Mouse (Mus musculus) kidney, adult 8-10 months (tissue): ENCODE measurements at regions not wholly inside any gene's neighbourhood (a gene's known extent, or its start where the extent isn't known, plus 50 kb on each side); places are given as distances from the start of the nearest gene placed in this dataset.
A peak's percentile ranks its signal among the peaks of the same experiment; 100 is the strongest.

Experiments
- DNase-seq, 2 experiments: peaks; one replicate each; pipeline ENCODE4 v3.0.0; 2022

DNA sequence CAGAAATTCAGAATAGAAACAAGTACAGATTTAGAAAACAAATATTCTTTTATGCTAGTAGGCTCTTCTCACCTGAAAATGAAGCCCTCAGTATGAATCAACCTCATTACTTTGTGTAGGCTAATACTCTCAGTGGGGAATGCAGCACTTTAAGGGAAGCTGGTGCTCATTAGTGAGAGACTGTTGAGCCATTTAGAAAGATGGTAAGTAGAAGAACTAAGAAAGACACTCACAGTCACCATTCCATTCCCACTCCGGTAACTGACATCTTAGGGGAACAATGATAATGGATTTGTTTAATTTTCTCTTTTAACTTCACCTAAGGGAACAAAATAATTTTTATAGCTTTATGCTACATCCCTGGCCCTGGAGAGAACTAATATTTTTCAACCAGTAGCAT is 648.0 kb upstream of the Nova1 start:
- DNase-seq: no peak

DNA sequence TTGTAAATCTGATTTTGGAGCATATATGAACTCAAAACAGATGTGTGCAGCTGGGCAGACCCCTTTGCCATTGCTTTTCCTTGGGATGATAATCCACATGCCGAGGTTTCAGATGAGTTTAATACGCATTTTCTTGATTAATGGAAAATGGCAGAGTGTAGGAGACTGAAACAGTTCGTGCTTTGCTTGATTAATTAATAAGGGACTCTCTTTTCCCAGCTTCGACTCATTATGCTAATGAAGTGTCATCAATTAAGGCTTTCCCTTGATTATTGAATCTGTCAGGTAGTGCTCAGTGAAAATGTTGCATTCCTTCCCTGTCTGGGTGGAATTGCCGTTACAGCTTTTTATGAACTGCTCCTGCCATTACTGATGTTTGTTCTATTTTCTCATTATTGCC is 647.2 kb upstream of the Nova1 start:
- no peak for DNase-seq

DNA sequence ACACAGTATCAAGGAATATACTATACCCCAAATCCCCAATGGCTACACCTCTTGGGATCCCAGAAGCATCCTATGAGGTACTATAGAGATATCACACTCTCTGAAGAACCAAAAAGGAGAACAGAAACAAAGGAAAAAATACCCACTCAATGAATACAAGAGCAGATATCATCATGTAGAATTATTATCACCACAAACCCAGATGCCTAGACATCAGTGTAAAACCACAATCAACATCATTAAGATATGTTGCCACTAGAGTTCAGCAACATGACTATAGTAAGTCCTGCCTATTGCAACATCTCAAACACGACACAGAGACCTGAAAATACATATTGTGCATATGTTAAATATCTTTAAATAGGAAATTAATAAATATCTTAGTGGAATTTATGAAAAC is 612.9 kb upstream of the Nova1 start:
- no peak for DNase-seq

DNA sequence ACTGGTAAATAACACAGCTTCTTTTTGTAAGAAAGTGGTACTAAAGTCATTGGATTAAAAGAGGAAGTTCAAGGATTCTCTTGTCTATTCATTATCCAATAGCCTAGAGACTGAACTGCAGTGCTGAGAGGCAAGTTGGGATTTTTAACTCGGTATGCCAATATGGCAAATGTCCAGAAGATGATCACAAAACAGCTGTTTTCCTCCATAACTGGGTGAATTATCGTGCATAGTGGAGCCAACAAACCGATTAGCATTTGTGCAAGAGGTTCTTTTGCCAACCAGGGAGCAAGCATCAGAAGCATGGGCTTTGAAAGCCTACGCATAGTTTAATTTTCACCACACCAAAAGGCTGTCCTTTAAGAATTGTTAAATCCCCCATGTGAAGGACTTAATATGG is 593.5 kb upstream of the Nova1 start:
- no peak for DNase-seq

DNA sequence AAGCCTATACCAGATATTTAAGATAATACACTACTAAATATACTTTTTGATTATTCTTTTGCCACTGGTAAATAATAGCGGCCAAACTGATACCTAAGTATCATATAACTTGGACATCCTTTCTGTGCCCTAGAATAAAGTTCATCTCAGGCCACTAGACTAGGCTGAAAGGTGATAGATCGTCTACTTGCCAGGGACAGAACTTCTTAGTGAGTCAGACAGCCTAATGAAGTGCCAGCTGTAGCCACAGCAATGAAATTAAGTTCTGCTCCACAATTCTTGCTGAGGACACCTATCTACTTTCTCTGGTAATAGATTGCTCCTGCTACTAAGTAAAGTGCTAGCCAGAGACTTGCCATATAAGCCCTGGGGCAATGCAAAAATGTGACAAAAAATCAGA is 587.8 kb upstream of the Nova1 start:
- no peak for DNase-seq

DNA sequence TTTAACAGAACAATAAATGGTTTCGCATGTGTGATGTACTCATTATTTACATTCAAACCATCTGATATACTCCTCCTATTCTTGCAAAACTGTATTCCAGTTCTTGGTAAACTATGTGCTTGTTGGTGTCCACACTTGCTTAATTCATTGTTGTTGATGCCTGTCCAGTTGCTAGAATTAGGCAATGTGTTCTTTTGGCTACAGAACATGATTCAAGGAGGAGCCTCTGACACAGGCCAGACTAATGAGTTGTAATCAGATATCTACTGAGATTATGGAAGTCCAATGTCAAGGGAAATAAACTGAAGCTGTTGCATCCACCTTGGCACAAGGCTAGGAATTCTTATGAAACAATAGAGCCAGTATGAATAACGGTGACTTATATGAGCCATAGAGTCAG is 587.4 kb upstream of the Nova1 start:
- no peak for DNase-seq

DNA sequence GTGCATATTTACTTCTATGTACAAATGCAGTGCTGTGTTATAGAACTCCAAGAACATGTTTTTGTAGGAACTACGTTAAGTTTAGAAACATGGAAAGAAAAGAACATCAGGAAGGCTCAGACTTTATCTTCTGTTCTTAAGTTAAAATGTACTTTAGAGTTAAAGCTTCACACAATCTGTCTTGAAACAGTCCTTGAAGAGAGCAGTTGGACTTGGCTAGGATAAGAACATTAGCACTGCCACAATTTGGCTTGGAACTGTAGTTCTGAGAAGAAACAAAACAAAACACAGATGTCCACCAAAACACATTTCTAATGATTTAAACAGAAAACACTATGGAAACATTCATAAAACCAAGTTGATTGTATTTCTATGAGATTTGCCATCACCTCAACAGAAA is 564.5 kb upstream of the Nova1 start:
- DNase-seq: no peak

DNA sequence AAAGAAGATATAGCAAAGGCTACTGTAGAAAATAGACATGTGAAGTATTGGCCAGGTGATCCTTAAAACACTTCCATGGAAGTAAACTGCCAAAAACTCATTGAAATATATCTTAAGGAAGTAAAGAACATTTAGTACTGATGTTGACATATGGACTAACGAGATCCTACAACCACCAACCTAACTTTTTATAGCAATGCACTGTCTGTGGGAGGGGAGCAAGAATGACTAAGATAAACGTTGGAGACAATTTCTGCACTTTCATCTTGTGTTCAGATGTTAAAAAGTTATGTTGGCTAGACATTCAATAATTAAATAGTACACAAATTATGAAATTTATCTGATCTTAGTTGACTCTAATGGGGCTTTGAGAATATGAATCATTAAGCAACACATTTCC is 534.5 kb upstream of the Nova1 start:
- no peak for DNase-seq

DNA sequence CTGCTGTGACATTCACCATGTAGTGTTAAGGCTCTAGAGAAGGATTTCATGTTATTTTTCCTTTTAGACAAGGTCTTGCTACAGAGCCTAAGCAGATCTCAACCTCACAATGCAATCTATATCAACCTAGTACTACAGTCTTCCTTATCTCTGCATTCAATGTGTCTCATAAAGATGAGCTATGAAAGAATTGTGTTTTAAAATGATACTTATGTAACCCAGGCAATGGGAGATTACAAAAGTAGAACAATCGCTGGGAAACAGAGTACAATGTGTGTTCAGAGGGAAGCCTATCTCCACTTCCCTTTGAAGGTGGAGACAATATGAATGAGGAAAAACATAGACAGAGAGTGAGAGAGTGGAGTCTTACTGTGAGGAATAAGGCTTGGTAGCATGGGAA is 532.5 kb upstream of the Nova1 start:
- DNase-seq: no peak

DNA sequence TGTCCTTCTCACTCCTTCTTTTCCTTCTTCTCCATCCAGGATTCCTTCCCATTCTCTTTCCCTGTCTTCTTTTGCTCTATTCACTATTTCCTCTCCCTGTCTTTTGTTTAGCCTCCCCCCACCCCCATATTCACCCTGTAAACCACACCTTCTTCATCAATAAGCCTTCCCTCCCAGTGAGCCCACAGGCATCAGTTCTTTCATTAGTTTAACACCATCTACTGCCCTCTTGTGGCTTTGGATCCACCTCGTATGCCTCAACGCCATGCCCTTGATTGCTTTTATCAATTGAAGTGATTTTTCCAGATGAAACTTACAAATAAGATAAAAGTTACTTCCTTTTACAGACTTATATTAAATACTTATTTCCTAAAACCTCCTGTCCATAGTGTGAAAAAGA is 494.7 kb upstream of the Nova1 start:
- peak in 1 of 2 experiments; percentile 5 for DNase-seq

DNA sequence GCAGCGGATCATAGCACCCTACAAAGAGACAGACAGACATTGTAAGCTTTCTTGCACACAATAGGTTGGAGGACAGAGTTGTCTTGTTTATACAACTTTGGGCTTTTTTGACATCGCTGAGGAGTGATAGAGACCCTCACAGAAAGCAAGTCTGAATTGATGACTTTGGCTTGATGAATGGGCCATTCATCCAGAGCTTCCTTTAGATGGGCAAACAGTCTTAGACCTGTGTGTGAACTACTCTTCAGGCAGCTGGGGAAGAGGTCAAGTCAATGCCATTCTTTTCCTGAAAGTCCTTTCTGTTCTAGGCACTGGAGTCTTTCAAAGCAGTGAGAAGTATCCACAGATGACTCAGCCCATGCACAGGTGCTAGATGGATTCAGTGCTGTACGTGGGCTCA is 457.2 kb upstream of the Nova1 start:
- no peak for DNase-seq

DNA sequence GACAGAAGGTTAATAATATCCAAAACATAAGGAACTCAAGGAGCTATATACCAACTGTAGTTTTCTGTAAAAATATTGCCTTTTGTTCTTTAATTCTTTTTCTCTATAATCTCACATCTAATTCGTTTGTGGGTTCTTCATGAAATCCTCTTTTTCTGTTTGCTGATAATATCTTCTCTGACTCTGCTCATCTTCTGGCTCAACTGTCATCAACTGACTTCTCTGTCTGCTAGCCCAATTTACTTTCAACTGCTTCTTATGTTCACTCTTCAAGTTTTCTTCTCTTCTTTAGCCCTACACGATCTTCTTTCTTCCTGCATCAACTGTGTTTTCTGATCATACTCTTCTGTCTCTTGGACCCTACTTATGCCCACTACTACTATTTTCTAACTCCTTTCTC is 453.6 kb upstream of the Nova1 start:
- DNase-seq: no peak

DNA sequence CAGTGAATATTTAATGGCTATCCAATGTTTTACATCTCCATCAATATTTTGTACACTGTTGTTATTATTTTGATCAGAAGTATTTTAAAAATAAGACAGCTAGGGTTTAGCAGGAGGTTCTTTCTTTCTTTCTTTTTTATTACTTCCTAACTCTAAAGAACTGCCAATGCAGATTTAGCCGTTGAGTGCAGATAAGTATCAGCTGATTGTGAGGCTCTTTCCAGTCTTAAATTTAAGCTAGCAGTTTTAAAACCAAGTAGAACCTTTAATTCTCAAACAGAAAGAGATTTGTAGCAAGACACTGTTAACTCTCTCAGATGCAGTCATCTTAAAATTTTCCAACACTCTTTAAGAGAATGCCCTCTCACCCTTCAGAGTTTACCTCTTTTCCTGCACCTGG is 445.4 kb upstream of the Nova1 start:
- DNase-seq: no peak

DNA sequence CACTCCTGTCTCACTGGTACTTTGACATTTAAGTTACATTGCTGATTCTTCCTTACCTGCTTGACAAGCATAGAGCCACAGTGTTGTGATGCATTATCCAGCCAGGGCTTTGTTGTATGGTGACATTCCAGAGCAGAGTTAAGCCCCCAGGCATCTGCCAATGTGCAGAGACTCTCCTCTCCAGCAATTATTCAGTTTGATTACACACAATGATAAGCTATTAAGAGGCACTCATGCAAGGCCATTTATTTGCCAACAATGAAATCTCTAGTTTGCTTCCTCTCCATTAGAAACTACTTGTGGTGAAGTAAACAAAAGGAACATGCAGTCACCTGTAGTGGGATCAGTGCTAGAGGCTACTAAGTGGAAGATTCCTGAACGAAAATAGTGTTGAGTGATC is 444.7 kb upstream of the Nova1 start:
- no peak for DNase-seq

DNA sequence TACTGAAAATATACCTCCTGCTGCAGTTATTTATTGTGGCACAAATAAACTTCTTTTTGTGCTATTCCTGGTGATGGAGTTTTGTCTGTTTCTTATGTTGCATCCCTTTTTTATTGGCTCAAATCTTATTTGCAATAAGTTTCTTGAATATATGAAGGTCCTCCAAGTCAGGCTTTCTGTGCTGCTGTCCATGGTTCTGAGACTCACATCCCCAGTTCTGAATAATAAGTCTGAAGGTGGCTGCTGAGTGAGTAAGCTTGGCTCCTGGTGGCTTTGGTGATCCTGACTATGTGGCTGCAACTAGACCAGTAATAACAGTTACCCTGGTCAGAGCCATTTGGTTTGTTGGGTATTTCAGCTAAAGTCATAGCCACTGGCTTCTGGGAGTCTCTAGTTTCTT is 433.6 kb upstream of the Nova1 start:
- no peak for DNase-seq

DNA sequence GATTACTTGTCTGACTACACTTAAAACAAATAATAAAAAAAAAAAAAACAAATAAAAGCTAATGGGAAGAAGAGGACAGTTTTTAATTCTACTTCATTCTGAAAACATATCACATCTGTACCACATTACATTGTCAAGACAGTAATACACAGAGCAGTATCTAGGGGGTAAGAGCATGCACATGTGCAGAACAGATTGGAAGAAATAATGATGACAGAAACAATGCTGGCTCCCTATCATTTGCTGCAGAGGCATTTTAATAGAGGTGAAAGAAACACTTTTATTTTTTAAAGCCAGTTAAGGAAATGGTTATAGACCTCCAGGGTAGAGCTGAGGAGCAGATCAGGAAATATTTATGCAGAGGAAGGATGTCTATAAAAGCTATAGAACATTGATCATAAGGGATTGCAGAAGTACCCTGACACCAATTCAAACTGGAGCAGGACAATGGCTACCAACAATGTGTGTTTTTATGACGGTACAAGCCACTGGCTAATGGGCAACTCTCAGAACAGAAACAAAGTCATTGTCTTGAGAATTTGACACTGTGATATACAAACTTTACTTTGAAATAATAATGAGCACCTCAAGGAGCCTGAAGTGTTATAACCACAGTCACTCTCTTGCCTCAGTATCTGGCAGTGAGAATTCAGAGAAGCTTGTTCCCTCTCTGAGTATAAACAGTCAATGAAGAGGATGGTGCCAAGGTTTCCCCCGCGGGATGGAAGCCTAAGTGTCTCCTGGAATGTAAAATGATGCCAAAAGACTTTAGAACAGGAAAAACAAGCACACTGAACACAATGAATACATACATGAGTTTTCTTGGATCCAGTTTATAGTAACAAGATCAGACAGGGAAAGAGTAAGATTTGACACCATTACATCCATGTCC is 425.1 kb upstream of the Nova1 start:
- DNase-seq: no peak

DNA sequence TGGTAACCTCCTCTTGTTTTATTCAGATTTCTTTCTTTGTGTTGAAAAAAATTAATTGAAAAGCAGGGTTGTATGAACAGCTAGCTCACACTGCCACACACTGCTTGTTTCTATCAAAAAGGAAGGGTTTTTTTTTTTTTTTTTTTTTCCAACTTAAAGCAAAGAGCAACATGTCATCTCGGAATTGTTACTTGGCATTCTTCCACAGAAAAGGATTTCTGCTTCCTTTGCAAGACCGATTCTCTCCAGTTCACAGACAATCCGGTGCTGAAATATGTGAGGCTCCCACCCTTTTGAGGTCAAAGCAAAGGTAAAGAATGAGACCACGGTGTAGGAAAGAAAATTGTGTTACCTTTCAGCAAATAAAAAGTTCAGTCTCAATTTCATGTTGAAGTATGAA is 401.3 kb upstream of the Nova1 start:
- DNase-seq: no peak

DNA sequence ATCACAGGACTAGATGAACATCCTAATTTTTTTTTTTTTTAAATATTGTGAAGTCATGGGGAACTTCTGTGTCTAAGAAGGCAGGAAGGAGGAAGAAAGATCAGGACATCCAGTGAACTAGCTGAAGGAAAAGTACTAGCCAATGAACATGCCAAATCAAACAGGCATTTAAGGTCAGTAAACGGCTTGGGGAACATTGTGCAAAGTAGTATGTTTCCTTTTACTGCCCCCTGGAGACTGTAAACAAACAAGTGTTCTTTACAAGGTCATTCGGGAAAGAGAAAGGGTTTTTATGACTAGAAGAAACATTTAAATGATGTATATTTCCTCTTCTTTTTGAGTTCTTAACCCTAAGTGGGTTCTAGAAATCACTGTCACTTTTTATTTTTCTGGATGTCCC is 400.6 kb upstream of the Nova1 start:
- DNase-seq: peak in 1 of 2 experiments; percentile 29

DNA sequence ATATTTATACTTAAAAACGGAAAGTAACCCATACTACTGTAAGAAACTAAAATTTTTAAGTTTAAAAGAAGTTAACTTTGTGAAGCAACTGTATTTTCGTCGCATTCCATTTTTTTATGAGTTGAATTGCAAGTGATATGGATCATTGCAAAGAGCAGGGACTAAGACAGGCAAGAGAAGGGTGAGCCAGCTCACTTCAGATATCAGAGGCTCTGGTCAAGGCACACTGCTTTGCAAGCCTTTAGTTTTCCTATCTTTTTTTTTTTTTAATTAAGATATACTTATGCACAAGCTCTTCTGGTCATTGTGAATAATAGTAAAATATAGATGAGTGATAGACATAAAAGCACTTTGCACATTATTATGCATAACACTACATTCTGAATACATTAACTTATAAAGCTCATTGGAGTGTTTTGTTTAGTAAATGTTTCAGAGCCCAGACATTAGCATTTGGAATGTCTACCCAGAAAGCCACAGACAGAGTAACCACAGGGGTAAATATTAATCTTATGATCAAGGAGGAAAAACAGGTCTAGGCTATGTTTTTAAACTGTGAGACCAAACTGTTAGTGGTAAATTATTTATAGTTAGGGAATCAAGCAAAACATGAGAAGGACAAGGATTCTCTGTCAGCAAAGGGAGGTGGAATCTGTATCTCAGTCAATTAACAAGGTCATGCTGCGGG is 392.8 kb upstream of the Nova1 start:
- DNase-seq: peak in 1 of 2 experiments; percentile 36

DNA sequence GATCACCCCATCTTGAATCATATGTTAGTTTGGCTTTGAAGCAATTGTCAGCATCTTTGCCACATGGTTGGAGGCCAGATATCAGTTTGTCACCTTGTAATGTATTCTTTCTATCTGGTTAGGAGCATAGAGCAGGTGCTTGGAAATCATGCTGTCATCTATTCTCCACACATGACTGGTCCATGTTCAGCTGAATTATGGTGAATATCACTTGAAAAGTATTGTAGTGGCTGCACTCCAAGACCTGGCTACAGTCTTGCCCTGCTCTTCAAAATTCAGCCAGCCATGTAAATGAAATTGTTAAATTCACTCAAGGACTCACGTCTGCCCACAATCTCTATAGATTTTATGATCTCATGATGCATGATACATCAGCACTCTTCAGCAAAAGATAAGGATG is 384.2 kb upstream of the Nova1 start:
- DNase-seq: no peak

DNA sequence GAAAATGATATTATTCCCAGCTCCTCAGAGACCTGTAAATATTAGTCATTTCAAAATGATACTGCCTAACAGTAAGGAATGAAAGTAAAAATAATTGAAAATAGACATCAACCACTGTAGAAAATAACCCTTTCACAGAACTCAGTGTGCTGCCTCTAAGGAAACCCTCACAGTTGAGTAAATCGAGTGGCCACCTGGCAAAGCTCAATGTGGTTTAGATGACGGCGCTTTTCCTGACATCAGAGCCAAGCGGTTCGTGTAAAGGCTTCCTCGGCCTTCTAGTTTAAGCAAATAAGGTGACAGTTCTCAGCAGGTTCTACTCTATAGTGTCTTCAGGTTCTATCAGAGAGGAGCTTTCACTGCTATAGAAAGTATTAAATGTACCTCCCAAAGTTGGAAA is 379.9 kb upstream of the Nova1 start:
- DNase-seq: no peak

DNA sequence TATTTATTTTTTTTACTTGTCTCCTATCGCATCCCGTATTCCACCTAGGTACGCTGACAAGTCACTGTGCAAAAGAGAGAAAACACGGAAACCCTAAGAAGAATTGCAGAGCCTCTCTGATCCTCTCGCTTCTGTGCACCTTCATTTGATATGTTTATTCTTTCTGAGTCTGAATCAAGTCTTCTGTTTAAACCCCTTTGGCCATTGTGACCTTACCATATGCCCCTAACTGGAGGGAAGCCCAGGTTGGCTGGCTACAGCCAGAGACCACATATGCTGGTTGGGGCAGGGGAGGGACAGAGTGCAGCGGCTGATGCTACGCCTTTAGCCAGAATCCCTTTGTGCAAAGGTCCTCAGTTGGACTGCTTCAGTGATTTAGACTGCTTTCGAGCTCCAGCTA is 346.0 kb upstream of the Nova1 start:
- DNase-seq: no peak

DNA sequence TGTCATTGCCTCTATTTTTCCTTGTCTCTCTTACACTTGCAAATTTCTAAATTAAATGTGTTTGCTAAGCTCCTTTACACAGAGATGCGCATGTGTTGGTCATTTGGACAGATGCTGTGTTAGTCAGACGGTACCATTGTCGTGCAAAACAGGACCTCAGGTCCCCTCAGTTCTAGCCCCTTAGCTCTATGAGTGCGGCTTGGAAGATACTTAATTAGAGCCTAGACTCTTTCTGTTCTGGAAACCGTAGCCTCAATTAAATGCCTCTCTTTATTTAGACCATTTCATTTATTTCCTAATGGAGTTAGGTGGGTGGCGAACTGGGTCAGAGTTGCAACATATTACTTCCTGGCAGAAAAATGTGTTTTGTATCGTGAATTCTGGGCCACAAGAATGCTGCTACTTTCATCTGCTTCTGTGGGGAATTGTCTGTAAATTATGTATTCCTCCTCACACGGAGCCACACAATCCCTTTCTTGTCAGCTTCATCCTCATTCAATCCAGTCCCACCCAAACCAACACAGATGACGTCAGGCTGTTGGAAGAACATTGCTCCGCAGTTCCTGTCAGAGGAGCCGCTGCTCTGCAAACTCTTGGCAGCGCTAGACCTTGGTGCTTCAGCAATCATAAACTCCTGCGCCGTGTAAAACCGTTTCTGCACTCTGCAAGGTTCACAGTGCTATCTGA is 345.4 kb upstream of the Nova1 start:
- DNase-seq: no peak

DNA sequence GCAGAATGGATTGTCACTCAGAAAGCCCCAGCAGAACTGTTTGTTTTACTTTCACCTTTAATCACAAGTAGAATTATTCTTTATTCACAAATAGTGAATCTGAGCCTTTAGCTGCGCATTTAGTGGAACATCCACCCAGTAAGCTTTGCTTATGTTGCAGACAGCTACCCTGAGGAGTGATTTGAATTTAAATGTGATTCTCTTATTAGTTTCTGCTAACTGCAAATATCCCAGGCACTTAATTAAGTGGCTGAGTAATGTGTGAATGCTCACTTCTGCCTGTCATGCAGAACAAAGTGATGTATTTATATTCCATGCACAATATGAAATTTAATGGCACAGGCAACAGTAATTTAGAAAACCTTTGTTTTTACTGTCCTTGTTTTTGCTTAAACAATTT is 344.4 kb upstream of the Nova1 start:
- no peak for DNase-seq
